Mouse (Mus musculus): Measurements from ENCODE around the gene Dzip1.

The Dzip1 gene

DNA sequence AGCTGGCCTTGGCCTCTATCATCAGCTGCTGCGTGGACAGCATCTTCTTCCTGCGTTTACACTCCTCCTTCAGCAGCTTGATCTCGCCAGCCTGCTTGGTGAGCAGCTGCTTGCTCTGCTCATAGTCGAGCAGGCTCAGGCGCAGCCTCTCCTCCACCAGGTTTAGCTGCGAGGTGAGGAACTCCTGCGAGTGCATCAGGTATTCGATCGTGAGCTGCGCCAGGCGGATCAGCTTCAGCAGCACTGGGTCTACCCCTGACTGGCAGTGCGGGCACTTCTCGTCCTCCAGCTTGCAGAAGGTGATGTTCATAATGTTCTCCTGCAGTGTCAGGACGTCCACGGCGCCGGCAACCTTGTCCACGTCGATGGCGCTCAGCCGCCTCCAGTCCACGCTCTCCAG lies 3.0 kb downstream of the Dzip1 start:
- no peak for DNase-seq (ENCODE audit: low spot score)

DNA sequence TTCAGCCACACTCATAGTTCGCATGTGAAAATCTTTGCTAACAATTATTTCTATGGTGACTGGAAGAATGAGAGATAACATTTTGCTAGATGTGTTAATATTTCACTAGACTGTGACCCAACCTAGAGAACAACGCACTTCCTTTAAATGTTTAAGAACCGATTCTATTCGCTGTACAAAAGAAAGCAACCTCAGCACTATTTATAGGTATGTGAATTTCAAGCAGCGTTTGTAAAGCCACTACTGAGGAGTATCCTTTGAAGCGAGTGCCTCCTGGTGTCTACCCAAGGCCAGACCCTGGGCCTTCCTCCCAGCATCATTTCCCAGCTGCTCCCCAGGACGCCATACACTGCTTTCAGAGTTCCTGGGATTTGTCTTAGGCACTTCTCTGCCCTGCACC lies 4.6 kb downstream of the Dzip1 start:
- no peak for DNase-seq (ENCODE audit: low spot score)

DNA sequence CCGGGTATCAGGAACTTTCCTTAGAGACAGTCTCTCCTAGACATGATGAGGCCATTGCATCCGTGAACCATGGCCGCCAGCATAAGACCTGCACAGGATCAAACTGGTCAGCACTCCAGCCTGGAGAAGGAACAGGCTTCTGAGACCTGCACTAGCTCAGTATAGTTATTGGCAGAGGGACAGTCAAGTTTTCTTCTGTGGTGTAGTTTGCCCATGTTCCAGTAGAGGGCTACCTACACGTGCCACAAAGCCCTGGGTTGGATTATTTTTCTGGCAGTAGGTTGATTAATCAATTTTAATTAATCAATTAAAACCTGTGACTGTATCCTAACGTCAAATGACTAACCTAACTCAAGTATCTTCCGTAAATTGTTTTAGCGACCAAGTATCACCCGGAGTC lies 6.2 kb downstream of the Dzip1 start:
- DNase-seq (ENCODE audit: low spot score): no peak

DNA sequence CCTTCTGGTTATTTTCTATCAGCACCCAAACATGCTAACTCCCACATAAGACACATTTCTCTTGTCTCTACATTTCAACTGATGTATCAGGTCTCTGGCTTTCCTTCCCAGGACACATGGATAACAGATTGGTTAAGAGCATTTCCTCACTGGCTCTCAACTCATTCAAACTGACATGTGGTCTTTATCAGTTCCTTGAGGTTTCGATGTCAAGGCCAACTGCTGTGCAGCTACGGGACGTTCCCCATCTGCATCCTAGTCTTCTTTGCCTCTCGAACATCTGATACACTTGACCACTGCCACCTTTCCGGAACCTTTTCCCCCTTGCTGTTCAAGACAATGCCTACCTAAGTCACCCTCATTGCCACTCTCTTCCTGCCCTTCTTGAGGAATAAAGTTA lies 11.6 kb downstream of the Dzip1 start:
- no peak for DNase-seq (ENCODE audit: low spot score)

DNA sequence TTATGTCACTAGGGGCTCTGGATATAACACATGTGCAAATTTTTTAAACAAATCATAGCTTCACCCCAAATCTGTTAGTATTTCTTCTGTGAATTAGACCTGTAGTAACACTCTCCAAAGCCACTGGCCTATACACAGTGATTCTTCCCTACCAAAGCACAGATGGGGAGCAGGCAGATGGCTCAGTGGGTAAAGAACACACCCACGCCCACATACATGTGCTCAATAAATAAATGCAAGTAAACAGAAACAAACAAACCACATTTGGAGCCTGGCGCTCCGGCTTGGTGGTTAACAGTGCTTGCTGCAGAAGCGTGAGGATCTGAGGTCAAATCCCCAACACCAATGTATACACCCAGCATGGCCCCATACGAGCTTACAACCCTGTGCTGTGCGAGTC lies 13.7 kb downstream of the Dzip1 start:
- DNase-seq (ENCODE audit: low spot score): no peak

DNA sequence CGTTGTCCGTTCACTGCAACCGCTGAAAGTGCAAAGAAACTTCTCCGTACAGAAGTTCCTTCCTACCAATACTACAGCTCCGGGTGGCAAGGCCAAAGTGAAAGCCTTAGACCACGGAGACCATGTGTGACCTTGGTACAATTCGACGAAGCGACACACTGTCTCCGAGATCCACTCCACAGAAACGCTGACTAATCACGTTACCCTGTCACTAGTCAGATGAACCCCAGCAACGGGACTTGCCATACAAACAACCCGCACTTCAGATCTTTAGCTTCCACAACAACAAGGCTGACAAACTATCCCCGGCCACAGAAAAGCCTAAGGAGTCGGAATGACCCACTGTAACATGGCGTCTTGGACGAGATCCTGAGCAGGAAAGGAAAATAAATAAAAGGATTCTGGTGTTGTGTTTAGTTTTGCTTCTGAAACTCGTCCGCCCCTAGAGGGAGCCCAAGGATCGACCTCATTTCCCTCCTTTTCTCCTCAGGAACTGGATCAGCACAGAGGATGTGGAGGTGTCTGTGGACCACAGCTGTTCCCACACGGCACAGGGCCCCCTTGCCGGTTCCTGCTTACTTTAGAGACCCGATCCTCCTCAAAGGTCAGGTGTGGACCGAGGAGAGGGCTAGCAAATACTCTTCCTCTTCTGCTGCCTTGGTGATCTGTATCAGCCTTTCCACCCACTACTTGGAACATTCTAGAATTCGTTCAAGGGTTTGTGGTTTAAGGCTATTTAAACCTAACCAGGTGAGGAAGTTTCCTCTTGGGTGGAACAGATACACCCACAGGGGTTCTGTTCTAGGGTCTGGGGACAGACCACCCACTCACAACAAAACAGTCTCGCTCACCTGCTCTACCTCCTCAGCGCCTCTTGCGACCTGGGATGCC lies 14.7 kb downstream of the Dzip1 start:
- DNase-seq (ENCODE audit: low spot score): peak; percentile 21

DNA sequence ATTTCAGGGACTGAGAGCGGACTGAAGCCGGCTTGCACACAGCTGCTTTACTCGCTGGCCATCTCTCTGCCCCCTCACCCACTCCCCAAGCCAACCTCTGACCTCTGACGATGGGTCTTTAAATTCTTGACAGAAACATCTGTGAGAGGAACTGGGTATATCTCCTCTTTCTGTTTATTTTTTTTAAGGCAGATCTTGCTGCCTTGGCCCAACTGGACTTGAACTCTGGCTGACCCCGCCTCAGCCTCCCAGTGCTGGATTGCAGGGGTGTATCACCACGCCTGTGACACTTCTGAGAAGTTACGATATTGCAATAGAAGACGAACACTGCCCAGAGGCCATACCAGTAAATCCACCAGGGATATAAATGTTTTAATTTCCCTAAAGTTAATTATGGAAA lies 15.4 kb downstream of the Dzip1 start:
- no peak for DNase-seq (ENCODE audit: low spot score)

DNA sequence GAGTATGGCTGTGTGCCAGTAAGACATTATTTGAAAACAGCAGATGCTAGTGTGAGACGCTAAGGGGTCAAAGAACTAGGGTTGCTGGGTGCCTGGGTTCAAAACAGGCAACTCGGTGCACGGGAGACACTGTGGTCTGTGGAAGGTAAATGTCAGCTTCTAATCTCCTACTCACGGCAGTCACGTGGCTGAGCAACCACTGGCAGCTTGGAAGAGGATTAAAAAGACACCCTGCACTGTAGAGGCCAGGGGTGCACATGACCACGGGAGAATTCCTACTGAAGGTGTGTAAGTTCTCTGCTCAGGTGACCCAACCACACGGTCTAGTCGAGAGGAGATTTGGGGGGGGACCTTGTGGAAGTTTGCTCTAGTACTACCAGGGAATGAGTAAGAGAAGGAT lies 17.7 kb downstream of the Dzip1 start:
- DNase-seq (ENCODE audit: low spot score): no peak

DNA sequence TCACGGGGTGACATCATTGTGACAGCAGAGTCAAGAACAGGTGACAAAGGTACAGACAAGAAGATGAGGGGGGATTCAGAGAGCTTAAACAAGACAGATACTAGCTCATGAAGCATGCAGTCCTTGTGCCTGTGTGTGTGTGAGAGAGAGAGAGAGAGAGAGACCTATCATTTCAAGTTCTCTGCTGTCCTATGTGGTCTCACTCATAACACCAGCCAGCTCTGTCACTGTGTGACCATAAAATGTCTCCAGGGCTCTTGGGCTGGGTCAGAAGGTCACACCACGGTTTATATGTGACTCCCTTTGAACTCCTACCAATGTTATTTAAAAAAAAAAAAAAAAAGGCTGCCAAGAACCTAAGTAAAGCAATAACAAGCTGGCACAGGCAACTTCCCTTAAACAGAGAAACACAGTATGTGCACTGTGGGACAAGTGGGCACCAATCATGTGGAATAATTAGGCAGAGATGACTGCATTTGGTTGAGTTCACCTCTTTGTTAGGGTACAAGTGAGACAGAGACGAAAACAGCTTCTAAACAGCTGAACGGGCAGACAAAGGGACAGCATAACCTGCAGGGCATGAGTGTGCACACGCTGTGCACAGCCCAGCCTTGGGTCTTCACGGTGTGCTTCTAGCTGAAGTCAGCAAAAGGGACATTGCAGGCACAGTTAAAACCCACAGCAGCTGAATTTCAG lies 21.2 kb downstream of the Dzip1 start:
- DNase-seq (ENCODE audit: low spot score): no peak

DNA sequence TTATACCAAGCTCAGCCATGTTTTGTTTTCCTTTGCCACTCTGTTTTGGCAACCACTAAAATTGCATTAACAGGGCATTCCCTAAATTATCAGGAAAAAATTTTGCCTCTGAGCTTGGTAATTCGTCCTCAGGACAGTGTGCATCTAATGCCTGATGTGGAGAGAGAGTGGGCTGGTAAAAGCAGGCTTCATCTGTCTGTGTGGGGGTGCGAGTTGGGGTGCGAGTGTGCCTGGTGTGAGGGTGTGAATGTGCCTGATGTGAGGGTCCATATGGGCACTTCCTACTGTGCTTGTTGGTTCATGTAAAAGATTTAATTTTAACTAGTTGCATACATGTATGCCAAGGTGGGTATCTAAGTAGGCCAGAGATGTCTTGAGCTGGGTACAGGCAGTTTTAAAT lies 21.9 kb downstream of the Dzip1 start:
- no peak for DNase-seq (ENCODE audit: low spot score)

DNA sequence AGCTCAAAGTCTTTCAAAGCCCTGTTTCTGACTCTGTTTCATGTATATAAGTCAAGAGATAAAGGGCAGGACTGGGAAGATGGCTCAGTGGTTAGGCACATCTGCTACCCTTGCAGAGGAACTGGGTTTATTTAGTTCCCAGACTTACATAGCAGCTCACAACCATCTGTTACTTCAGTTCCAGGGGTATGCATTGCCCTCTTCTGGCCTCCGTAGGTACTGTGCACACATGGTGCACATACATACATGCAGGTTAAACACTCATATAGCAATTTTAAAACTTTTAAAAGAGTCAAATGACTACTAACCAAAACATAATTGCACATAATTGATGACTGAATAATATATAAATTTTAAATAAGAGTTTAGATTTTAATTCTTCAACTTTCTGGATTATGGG lies 24.3 kb downstream of the Dzip1 start:
- DNase-seq (ENCODE audit: low spot score): no peak

DNA sequence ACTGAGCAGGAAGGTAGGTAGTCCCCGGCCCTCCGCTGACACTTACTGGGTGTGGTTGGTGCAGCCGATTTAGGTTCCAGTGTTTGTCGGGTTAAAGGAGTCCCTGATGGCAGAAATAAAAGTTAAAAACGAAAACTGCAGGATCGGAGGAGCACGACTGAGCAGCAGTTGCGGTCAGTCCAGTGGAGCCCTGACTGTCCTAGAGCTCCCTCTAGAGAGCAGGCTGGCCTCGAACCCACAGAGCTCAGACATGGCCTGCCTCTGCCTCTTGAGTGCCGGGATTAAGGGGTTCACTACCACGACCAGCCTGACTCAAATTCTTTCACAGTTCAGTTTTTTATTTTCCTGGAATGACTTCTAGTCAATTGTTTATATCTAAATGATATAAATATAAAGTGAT lies 25.3 kb downstream of the Dzip1 start:
- DNase-seq (ENCODE audit: low spot score): no peak

DNA sequence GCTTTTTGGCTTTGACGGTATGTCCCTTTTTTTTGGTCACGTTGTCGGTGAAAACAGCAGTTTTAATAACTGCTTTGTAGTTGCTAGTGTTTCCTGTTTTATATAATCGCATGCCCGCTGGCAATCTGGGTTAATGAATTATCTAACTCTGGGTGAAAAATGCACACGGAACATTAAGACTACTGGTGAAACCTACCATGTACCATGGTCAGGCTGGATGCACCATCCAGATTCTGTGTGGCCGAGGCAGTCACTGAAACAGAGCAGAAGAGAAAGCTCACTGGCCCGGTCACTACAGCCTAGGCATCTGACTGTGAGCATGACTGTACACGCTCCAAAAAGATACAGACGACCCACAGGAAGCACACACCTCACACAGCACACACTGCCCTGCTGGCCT lies 29.6 kb downstream of the Dzip1 start:
- no peak for DNase-seq (ENCODE audit: low spot score)

DNA sequence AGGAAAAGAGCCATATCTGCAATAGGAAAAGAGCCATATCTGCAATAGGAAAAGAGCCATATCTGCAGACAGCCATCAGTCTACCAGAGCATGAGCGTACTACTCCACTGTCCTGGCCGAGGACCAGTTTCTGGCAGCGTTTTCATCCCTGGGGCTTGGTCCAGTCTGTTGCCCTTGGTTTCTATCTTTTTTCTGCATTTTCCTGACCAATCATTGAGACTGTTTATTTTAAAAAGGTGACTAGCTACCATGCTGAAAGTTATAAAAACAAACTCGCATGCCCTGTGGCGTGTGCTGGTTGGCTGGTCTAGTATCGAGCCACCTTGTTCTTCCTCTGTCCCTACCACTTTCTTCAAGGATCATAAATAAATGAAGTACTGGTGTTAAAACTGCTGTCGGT lies 30.0 kb downstream of the Dzip1 start:
- no peak for DNase-seq (ENCODE audit: low spot score)

DNA sequence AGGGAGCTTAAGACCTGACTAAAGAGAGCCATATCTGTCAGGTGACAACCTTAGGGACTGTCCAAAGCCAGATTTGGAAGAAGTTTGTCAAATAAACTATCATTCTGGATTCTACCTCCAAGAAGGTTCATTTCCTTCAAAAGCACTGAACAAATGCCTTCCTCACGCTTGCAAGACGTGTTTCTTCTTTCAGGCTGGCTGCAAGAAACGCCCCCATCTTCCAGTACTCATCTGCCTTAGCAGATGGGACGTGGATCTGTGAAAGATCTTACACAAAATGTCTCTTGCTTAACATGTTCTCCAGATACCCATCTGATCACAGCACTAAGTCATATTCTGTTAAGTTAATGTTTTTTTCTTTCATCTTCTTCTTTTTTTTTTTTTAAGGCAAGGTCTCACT lies 35.2 kb downstream of the Dzip1 start:
- DNase-seq (ENCODE audit: low spot score): no peak

DNA sequence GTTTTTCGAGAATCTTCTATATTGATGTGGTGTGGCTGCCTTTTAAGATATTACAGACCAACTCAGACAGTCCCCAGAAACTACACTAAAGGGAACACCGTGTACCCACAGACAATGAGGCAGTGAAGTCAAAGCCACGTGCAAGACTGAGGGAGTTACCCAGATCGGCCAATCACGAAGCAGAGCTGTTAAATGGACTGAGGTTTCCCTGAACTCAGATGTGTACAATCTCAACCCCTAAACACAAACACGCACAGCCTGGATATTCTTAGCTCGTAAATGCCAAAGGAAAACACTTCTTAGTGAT lies 41.1 kb downstream of the Dzip1 start:
- DNase-seq (ENCODE audit: low spot score): no peak

DNA sequence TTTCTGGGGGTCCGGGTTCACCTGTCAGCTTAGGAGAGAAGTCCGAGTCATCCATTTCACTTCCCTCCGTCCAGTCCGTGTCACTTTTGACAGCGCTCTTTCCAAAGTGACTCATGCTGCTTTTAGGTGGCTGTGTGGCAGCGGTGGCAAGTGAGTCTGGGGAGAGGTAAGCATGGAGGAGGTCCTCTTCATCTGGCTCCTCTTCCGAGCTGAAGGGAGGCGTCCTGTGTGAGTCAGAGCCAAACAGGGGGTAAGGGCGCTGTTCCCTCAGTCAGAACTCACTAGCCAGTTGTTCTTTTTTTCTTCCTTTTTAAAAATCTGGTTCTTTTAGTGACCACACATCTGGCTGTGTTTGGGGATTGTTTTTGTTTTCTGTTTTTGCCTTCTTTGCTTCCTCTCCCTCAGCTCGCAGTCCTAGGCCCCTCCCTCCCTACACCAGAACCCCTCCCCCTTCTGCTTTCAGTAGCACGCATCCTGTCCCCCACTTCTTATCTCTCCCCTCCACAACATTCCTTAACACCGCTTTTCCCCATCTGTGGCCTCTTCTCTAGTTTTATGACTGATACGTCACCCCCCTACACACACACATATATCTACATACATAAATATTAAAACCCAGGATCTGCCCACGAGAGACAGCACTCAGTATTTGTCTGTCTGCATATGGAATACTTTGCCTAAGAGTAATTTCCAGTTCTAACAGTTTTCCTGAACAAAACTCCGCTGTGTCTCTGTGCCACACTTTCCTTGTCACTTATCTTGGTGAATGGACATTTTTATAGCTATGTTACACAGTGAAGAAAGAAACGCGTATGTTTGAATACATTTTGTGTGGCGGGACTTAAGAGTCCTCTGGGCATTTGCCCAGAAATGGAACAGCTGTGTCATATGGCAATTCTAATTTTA lies 41.7 kb downstream of the Dzip1 start:
- DNase-seq (ENCODE audit: low spot score): no peak

DNA sequence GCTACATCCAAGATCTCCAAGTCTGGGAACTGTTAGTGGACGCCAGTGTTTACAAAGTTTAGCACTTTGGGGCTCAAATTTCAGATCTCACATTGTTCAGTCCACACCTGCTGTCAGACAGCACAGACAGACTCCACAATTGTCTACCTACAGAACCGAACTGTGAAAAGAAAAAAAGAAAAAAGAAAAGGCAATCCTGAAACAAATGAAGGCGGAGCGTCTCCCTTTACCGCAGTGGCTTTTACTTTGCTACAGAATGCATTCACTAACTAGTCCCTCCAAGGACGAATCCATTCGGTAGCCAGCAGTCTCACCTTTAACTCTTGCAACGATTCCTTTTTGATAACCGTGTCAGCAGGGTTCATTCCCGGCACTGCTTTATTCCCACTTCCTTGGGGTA lies 44.6 kb downstream of the Dzip1 start:
- no peak for DNase-seq (ENCODE audit: low spot score)

DNA sequence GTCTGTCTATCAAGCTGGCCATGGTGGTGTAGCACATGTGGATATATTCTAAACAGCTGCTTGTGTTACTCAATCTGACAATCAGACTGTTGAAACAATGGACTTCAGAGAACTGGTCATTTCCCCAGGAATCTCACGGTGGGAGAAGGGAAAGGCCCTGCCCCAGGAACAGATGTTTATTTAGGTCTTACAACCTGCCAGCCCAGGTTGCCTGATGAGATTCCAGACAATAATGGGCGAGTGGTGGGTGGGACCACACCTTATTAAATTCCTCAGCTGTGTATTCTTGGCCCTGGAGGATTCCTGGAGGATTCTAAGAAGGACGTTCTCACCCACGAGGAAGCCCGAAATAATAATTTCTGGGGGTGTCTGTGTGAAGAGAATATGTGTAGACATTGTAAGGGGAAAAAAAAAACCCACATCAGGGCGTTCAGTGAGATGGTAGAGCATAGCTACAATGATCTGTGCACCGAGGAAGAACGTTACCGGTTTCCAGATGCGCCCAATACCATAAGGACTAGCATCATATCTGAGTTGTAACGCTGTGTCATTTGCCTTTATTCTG lies 46.8 kb downstream of the Dzip1 start:
- DNase-seq (ENCODE audit: low spot score): no peak

DNA sequence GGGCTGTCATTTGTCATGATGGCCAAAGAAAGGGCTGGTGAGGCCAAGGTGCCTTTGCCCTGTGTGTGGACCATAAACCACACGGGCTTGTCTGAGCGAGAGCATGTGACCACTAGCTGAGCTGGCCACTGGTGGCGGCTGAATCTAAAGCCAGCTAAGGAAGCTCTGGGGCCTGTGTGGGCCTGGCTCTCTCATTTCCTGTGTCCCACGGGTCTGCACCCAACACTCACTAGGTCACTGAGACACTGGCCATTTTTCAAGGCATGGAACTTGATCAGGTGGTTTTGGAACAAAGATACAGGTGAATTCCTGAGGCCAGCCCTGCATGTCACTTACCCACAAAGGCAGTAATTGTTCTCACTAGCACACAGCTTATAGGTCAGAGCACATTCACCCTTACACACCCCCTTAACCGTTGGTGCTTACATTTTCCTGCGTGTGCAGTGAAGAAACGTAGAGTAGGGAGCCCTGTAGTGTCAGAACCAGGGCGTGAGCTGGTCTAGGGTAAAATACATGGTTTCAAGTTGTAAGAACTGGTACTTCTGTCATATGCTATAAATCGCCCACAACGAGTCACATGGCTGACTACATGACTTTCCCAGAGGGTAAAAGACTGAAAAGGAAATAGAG lies 50.4 kb downstream of the Dzip1 start:
- DNase-seq (ENCODE audit: low spot score): no peak

DNA sequence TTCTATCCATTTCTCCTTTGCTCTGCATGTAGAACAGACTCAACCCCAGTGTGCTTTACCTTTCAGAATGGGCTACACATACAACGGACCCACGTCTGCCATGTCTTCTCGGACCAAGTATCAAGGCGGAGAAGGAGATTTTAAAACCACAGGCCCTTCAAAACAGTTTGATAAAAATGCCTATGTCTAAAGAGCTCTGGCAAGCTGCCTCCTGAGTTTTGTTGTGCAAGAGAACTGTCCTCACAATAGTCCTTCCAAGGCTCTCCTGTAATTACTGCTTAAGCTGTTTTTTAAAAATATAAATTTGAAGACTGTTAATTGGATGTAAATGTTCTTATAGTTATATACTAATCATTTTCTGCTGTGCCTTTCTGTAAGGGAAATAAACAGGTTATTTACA lies 51.1 kb downstream of the Dzip1 start:
- no peak for DNase-seq (ENCODE audit: low spot score)

DNA sequence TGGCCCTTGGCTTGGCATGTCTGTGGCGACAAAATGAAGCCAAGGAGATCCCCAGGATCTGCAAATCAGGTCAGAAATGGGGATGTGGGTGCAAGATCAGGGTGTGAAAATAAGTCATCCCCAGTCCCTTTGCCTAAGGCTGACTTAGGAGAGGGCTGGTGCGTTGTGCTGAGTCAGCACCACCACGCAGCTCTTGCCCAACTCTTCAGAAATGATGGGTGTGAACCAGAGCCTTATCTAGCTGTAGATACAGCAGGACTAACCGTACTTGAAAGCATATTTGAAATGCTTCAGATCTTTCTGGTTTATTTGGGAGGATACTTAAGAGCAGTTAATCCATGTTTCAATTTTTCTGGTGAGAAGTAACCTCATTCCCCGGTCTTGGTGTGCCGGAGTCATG lies 55.5 kb downstream of the Dzip1 start:
- DNase-seq (ENCODE audit: low spot score): no peak
